Mouse (Mus musculus) c-Kit-positive CD71-positive TER-119-positive erythroid progenitor cells, embryonic 14.5 days (primary cell): ENCODE measurements around the gene Thada.

Experiments
- DNase-seq: peaks from one replicate; pipeline ENCODE4 v3.0.0-alpha.2; 2013; ENCODE audit warnings: low spot score

The Thada gene

GRCm38 (mm10) chr17:84144762-84145599 is 321.0 kb downstream of the Thada start:
- no peak for DNase-seq

- DNase-seq, result no peak
Measured at GRCm38 (mm10) chr17:84144130-84144529, 321.9 kb downstream of the Thada start.

- DNase-seq, result no peak
Measured at GRCm38 (mm10) chr17:84143219-84143844, 322.7 kb downstream of the Thada start.

- DNase-seq, result no peak
Measured at GRCm38 (mm10) chr17:84141691-84142090, 324.3 kb downstream of the Thada start.

- no peak for DNase-seq
Measured at GRCm38 (mm10) chr17:84140822-84141507, 325.0 kb downstream of the Thada start.
